In the genomic region with DNA sequence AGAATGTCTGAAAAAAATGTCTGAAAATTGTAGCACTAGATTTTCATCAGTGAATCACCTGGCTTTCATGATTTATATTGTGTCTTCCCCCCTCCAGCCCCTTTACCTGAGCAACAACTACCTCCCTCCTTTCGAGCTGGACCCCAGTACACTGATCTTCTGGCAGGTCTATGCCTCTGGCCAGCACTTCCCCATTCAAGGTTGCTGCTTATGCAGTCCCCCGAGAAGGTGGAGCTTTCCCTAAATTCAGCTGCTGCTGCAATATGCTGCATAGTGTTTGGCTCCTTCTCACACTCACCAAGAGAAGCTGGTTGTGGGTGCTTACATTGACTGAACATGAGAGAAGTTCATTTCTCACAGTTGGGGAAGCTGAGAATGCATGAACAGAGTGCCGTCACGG, we compare ENCODE assay signal across 22 mouse cellular contexts.
DNase-seq lines count a peak whose midpoint lies in the region; ATAC-seq lines count a peak whose summit lies in the region.
"Had no signal": no experiment of that assay in that cellular context is flagged by ENCODE, and none has a peak within 500 bp of the region (broad histone marks: within the 10 kb centered on the region; RNA-seq: fewer than 3 reads in every experiment).

No protein-coding gene starts in this region.

- H3K9me3 ChIP-seq in heart, embryonic 10.5 days = no peaks in the 10 kb centered on the region
- H3K9me3 ChIP-seq: embryonic facial prominence, embryonic 10.5 days; embryonic facial prominence, embryonic 12.5 days; forebrain, embryonic 13.5 days; forebrain, embryonic 15.5 days had no signal

- peak; percentile 52 for DNase-seq in heart, adult 11 months
- DNase-seq in heart, embryonic 10.5 days (ENCODE audit: low spot score) = no peak
- peak; percentile 17 for DNase-seq in testis, postnatal 10 days (ENCODE audit: low spot score)
- DNase-seq in testis, postnatal 14 days (ENCODE audit: low spot score) = no peak
- no peak for DNase-seq in layer of hippocampus, postnatal 14 days (ENCODE audit: low spot score in 2 of 2)
- DNase-seq: adrenal gland, adult 2 months; adrenal gland, postnatal 10 days; adrenal gland, postnatal 25 days; cerebellum, adult 11 months; cerebellum, adult 18-20 months; cerebellum, adult 8-10 months; cerebellum, adult 9-11 months; cerebellum, postnatal 14 days; cerebellum, postnatal 36 days; forebrain, postnatal 0 days had no signal

- H3K36me3 ChIP-seq in heart, embryonic 10.5 days = no peaks in the 10 kb centered on the region
- H3K36me3 ChIP-seq: embryonic facial prominence, embryonic 10.5 days; embryonic facial prominence, embryonic 12.5 days; forebrain, embryonic 15.5 days had no signal

- 79% methylated on average over 4 of the region's 4 CpGs for WGBS in heart, embryonic 10.5 days

- H3K4me3 ChIP-seq in heart, embryonic 10.5 days = no peak overlapping the region
- H3K4me3 ChIP-seq: embryonic facial prominence, embryonic 10.5 days; embryonic facial prominence, embryonic 12.5 days; forebrain, embryonic 13.5 days; forebrain, embryonic 15.5 days had no signal

- peaks cover 5% of the 10 kb centered on the region; the same call in 1 of the 2 replicates for H3K4me1 ChIP-seq in heart, embryonic 10.5 days

- no peaks in the 10 kb centered on the region for H3K27me3 ChIP-seq in heart, embryonic 10.5 days (ENCODE audit: insufficient read depth, poor library complexity, severe bottlenecking)
- H3K27me3 ChIP-seq: embryonic facial prominence, embryonic 12.5 days; forebrain, embryonic 13.5 days; forebrain, embryonic 15.5 days had no signal

- ATAC-seq in granulocyte monocyte progenitor cell, adult 5-6 weeks (replicated peaks; ENCODE audit: poor library complexity, severe bottlenecking) = peak; percentile 57
- peak; percentile 62 for ATAC-seq in megakaryocyte progenitor cell, adult 5-6 weeks (replicated peaks; ENCODE audit: poor library complexity)
- no peak for ATAC-seq in frontal cortex, adult (ENCODE audit: low TSS enrichment)
- ATAC-seq: forebrain, embryonic 13.5 days; forebrain, embryonic 15.5 days; forebrain, postnatal 0 days had no signal

- no peak overlapping the region; the same call in 1 of the 2 replicates for H3K27ac ChIP-seq in heart, embryonic 10.5 days
- H3K27ac ChIP-seq: embryonic facial prominence, embryonic 10.5 days; embryonic facial prominence, embryonic 12.5 days; forebrain, embryonic 13.5 days; forebrain, embryonic 15.5 days had no signal

Comparison
In these comparisons a context has a peak if more than half of its experiments do, and no peak if none do; other contexts are left out.
1. DNase-seq: peak in heart, adult 11 months (single experiment) and testis, postnatal 10 days (single experiment); none in heart, embryonic 10.5 days (single experiment), testis, postnatal 14 days (single experiment) and layer of hippocampus, postnatal 14 days (0 of 2).